Mouse (Mus musculus) urinary bladder, adult 2 months (tissue): ENCODE measurements around the gene Dusp18. TPM values are rescaled to one million over a fixed set of nuclear protein-coding genes. Genes with fewer than 3 reads are reported as not detected.

Experiments used
- DNase-seq: peaks from one replicate; pipeline ENCODE4 v3.0.0; 2022; ENCODE audit warnings: low spot score
- polyA plus RNA-seq: library from polyadenylated mRNA; depleted of rRNA; stranded (reverse); fragments of >200 nt; gene quantifications from 2 replicates; pipeline ENCODE4 v1.2.3, GENCODE M21; 2012; rRNA removed

The Dusp18 gene
- 2.5 and 3.0 TPM in 2 replicates for polyA plus RNA-seq

- DNase-seq = peak; percentile 67
Observed at GRCm38 (mm10) chr11:3894406-3895281, at the start of gene Dusp18, which contains the start of gene 4921536K21Rik. TSS of gene Dusp18 (plus strand) at chr11:3895240. TSS of gene 4921536K21Rik (minus strand) at chr11:3895098.

- DNase-seq = no peak
Observed at GRCm38 (mm10) chr11:3846351-3846750, 48.7 kb upstream of the Dusp18 start.

- DNase-seq = no peak
Observed at GRCm38 (mm10) chr11:3849469-3850314, 45.3 kb upstream of the Dusp18 start.

- DNase-seq = no peak
Observed at GRCm38 (mm10) chr11:3850315-3850614, 44.8 kb upstream of the Dusp18 start.

GRCm38 (mm10) chr11:3850746-3851277, 44.2 kb upstream of the Dusp18 start:
- DNase-seq = no peak

GRCm38 (mm10) chr11:3851872-3852271, 43.2 kb upstream of the Dusp18 start:
- no peak for DNase-seq

GRCm38 (mm10) chr11:3853031-3853430, 42.0 kb upstream of the Dusp18 start:
- no peak for DNase-seq

- DNase-seq = no peak
Observed at GRCm38 (mm10) chr11:3853481-3854034, 41.5 kb upstream of the Dusp18 start.

GRCm38 (mm10) chr11:3854156-3854555, 40.9 kb upstream of the Dusp18 start:
- no peak for DNase-seq

- DNase-seq = no peak
Observed at GRCm38 (mm10) chr11:3855846-3856245, 39.2 kb upstream of the Dusp18 start.

- DNase-seq = no peak
Observed at GRCm38 (mm10) chr11:3857902-3858301, 37.1 kb upstream of the Dusp18 start.

- DNase-seq = no peak
Observed at GRCm38 (mm10) chr11:3859778-3860177, 35.3 kb upstream of the Dusp18 start.

- no peak for DNase-seq
Observed at GRCm38 (mm10) chr11:3860361-3860760, 34.7 kb upstream of the Dusp18 start.

- DNase-seq = no peak
Observed at GRCm38 (mm10) chr11:3862661-3863453, 32.2 kb upstream of the Dusp18 start.

- peak; percentile 58 for DNase-seq
Observed at GRCm38 (mm10) chr11:3863454-3864112, 31.5 kb upstream of the Dusp18 start, which contains the start of gene Osbp2. TSS of gene Osbp2 (minus strand) at chr11:3863903.

- no peak for DNase-seq
Observed at GRCm38 (mm10) chr11:3864343-3864742, 30.7 kb upstream of the Dusp18 start.

GRCm38 (mm10) chr11:3876419-3876818, 18.6 kb upstream of the Dusp18 start:
- no peak for DNase-seq

GRCm38 (mm10) chr11:3878660-3879059, 16.4 kb upstream of the Dusp18 start:
- no peak for DNase-seq

- DNase-seq = no peak
Observed at GRCm38 (mm10) chr11:3879836-3880235, 15.2 kb upstream of the Dusp18 start.

GRCm38 (mm10) chr11:3883711-3884110, 11.3 kb upstream of the Dusp18 start:
- no peak for DNase-seq

- no peak for DNase-seq
Observed at GRCm38 (mm10) chr11:3887331-3887730, 7.7 kb upstream of the Dusp18 start.
